Mouse (Mus musculus) limb, embryonic 11.5 days (tissue): ENCODE results near the gene Pheta2. TPM values are rescaled to one million over a fixed set of nuclear protein-coding genes. Genes with fewer than 3 reads are reported as not detected.
"Not testable (repeated sequence)": the region's sequence is repeated elsewhere in the genome, so short reads cannot be mapped to it uniquely, and the experiment has no call there.

Experiments used
- ATAC-seq: fragments of 200-750 bp; cut with Nextera tagmentation; 2 replicates; pipeline ENCODE4 v1.8.0; 2017; ENCODE audit warnings: low read depth; ENCODE audit not compliant: insufficient number of reproducible peaks, low FRiP score, low TSS enrichment
- DNase-seq: peaks from one replicate; pipeline ENCODE4 v3.0.0-alpha.2; 2015; ENCODE audit warnings: low spot score
- H3K27ac ChIP-seq: fragments of 300-500 bp; sonication (generic); replicated peaks from 2 replicates; pipeline ENCODE4 v1.5.1; 2014; ENCODE audit warnings: low read depth, mild to moderate bottlenecking, low read length
- H3K27me3 ChIP-seq: fragments of 300-500 bp; sonication (generic); 2 replicates; pipeline ENCODE4 v1.6.1; 2014; ENCODE audit warnings: mild to moderate bottlenecking, low read length, mixed read lengths; ENCODE audit not compliant: control insufficient read depth, insufficient read depth
- H3K36me3 ChIP-seq: fragments of 300-500 bp; sonication (generic); 2 replicates; pipeline ENCODE4 v1.6.1; 2014; ENCODE audit warnings: mild to moderate bottlenecking, low read length, moderate library complexity, mixed read lengths; ENCODE audit not compliant: control insufficient read depth, insufficient read depth
- H3K4me1 ChIP-seq: fragments of 300-500 bp; sonication (generic); 2 replicates; pipeline ENCODE4 v1.6.1; 2014; ENCODE audit warnings: low read length, mixed read lengths; ENCODE audit not compliant: control insufficient read depth, insufficient read depth
- H3K4me2 ChIP-seq: fragments of 300-500 bp; sonication (generic); 2 replicates; pipeline ENCODE4 v1.6.1; 2014; ENCODE audit warnings: low read depth, mild to moderate bottlenecking, moderate library complexity; ENCODE audit not compliant: severe bottlenecking
- H3K4me3 ChIP-seq: fragments of 300-500 bp; sonication (generic); 2 replicates; pipeline ENCODE4 v1.5.1; 2014; ENCODE audit warnings: low read depth, low read length
- H3K9ac ChIP-seq: fragments of 300-500 bp; sonication (generic); 2 replicates; pipeline ENCODE4 v1.6.1; 2014; ENCODE audit warnings: mild to moderate bottlenecking, low read length
- H3K9me3 ChIP-seq: fragments of 300-500 bp; sonication (generic); 2 replicates; pipeline ENCODE4 v1.6.1; 2016; ENCODE audit warnings: low read length; ENCODE audit not compliant: control insufficient read depth
- WGBS: fragments of 180-500 bp; shearing (Covaris S2); extraction: QIAGEN DNeasy Blood & Tissue Kit; methylation state at CpG from one replicate; pipeline ENCODE4 v1.1.7; 2014; 5-methylcytosine and 5-hydroxymethylcytosine counted together
- polyA plus RNA-seq: library from polyadenylated mRNA; unstranded; fragments of >200 nt; fragmentation: Nextera tagmentation; extraction: Ambion mirVana; gene quantifications from 2 replicates; pipeline ENCODE4 v1.2.1, GENCODE M21; 2014

Gene Pheta2
- polyA plus RNA-seq, 1 experiment from 2014 or later, result 6.0 TPM

GRCm38 (mm10) chr15:82379511-82379870 lies 40.7 kb downstream of the Pheta2 start:
- H3K9ac ChIP-seq, result peak overlapping the region; percentile 53
- 19% methylated on average over 7 of the region's 7 CpGs for WGBS
- DNase-seq (peak; percentile 27), ATAC-seq (peak; percentile 39; the same call in 1 of the 2 replicates)
- H3K4me2 ChIP-seq, result peak overlapping the region; percentile 66
- H3K4me3 ChIP-seq, result peak overlapping the region; percentile 35
- no peaks in the 10 kb centered on the region for H3K27me3 ChIP-seq
- H3K4me1 ChIP-seq, result 0 out of 2 replicates have a peak, but pooled peaks cover 2% of the 10 kb centered on the region
- H3K27ac ChIP-seq, result no peak overlapping the region
- H3K36me3 ChIP-seq, result no peaks in the 10 kb centered on the region
- H3K9me3 ChIP-seq, result no peaks in the 10 kb centered on the region

DNA sequence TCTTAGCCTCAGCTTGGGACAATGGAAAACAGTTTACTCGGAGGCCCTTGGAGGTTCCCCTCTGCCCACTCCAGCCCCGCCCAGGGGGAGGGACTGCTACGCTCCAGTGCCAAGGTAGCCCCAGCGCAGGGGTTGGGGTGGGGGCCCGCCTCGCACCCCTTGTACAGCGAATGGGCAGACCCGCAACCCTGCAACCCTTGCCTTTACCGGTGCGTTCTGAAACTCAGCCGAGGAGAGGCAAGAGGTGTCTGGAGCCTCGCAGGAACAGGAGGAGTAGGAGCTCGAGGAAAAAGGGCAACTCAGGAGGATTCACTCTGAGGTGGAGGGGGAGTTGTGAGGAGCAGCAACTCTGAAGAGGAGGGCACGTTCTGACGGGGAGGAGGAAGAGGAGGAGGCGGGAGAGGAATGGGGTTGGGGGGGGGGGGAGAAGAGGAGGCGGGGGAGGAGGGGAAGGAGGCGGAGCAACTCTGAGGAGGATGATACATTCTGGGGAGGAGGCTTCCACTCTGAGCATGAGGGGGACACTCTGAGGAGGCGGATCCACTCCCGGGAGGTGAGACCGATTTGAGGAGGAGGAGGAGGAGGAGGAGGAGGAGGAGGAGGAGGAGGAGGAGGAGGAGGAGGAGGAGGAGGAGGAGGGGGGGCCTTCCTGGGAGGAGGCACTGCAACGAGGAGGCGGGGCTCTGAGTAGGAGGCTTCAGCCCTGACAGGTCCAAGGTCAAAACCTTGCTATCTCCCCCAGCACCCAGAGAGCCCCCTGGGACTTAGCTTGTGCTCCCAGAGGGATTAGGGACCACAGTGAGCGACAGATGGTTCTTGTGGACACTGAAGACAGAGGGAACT lies 41.4 kb downstream of the Pheta2 start, which contains the start of gene Cyp2d22:
Gene Cyp2d22, minus strand, starts transcription at position 390 of the 843 bp plus-strand sequence.
- 2% methylated on average over 19 of the region's 24 CpGs for WGBS
- Histone ChIP-seq H3K4me1 (0 out of 2 replicates have a peak, but pooled peaks cover 2% of the 10 kb centered on the region), H3K4me3 (peak within 1 kb of the TSS; percentile 35), H3K4me2 (peak within 1 kb of the TSS; percentile 66), H3K9ac (peak within 1 kb of the TSS; percentile 53), H3K36me3 (no peaks in the 10 kb centered on the region), H3K27ac (no peak within 1 kb of the TSS), H3K9me3 (no peaks in the 10 kb centered on the region), H3K27me3 (no peaks in the 10 kb centered on the region)
- DNase-seq (peak; percentile 62), ATAC-seq (peak; percentile 77)

- Histone ChIP-seq H3K27me3 (no peaks in the 10 kb centered on the region), H3K4me3 (peak overlapping the region; percentile 35), H3K4me2 (peak overlapping the region; percentile 66), H3K36me3 (no peaks in the 10 kb centered on the region), H3K9me3 (no peaks in the 10 kb centered on the region), H3K4me1 (0 out of 2 replicates have a peak, but pooled peaks cover 2% of the 10 kb centered on the region), H3K27ac (no peak overlapping the region), H3K9ac (no peak overlapping the region)
- no peak for ATAC-seq
- 43% methylated on average over 7 of the region's 7 CpGs for WGBS
- DNase-seq, result no peak
Observed at GRCm38 (mm10) chr15:82380714-82381062, 41.9 kb downstream of the Pheta2 start.

DNA sequence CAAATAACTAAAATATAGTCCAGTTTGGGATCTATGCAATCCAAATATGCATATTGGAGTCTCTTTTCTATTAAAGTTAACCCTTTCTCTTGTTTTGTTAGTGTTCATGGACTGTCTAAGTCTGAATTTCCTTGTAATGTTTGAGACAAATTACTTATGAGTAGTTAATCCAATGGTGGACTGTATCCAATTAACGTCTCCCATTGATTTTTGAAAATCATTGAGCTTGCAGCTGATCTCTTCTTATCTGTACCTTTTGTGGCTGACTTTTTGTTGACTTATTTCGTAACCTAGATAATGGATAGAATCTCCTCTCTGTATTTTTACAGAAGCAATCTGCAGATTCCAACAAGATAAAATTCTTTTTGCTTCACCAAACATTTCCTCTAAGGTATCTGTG lies 43.7 kb downstream of the Pheta2 start:
- Histone ChIP-seq H3K27ac (no peak overlapping the region), H3K4me2 (no peak overlapping the region), H3K9me3 (no peaks in the 10 kb centered on the region), H3K36me3 (no peaks in the 10 kb centered on the region), H3K4me1 (0 out of 2 replicates have a peak, but pooled peaks cover 2% of the 10 kb centered on the region), H3K4me3 (no peak overlapping the region), H3K9ac (no peak overlapping the region), H3K27me3 (no peaks in the 10 kb centered on the region)
- 85% methylated on average over 2 of the region's 2 CpGs for WGBS
- no peak for ATAC-seq
- DNase-seq, result no peak

DNA sequence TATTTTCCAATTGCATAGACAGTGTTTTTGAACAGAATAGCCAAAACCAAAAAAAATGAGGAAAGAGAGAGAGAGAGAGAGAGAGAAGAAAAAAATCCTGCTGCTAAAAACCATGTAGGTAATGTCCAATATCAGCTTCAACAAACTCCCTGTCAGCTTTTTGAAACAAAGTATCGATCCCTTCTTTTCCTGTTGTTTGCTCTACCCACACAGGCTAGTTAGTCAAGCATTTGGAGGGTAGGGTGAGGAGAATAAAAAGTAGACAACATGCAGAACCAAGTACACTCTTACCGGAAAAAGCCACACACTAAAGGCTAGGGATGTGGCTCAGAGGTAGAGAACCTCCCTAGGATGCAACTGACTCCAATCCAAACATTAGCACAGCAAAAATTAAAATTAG lies 47.0 kb downstream of the Pheta2 start:
- Histone ChIP-seq H3K27ac (no peak overlapping the region), H3K36me3 (no peaks in the 10 kb centered on the region), H3K4me3 (no peak overlapping the region), H3K9me3 (no peaks in the 10 kb centered on the region), H3K9ac (no peak overlapping the region), H3K4me1 (no peaks in the 10 kb centered on the region), H3K27me3 (no peaks in the 10 kb centered on the region), H3K4me2 (no peak overlapping the region)
- ATAC-seq, result no peak
- WGBS, result 90% methylated on average over 2 of the region's 2 CpGs
- DNase-seq, result no peak

DNA sequence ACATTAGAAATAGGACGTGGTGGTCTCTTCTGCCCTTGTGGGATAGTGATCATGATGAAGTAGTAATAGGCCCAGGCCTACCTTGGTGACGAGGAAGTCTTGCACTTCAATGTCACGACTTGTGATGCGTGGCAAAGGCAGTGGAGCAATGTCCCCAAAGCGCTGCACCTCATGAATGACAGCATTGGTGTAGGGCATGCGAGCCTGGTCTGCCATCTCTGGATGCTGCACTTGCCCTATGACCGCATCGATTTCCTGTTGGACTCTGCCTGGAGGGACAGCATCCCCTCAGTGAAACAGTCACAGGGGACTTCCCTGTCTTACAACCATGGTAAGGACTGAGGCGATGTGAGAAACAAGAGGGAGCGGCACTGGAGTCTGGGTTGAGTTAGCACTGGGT lies 51.2 kb downstream of the Pheta2 start:
- H3K4me1 ChIP-seq, H3K36me3 ChIP-seq, H3K27me3 ChIP-seq, H3K4me3 ChIP-seq, H3K9me3 ChIP-seq, H3K9ac ChIP-seq, ATAC-seq, H3K27ac ChIP-seq, DNase-seq, H3K4me2 ChIP-seq: not testable (repeated sequence)
- 89% methylated on average over 10 of the region's 10 CpGs for WGBS

GRCm38 (mm10) chr15:82393922-82394321 lies 55.2 kb downstream of the Pheta2 start, which contains the start of gene Cyp2d11:
TSS of gene Cyp2d11 (minus strand) at chr15:82394022.
- not testable (repeated sequence) for ATAC-seq, H3K36me3 ChIP-seq, H3K4me2 ChIP-seq, DNase-seq, H3K27me3 ChIP-seq, H3K9me3 ChIP-seq, H3K27ac ChIP-seq, H3K4me3 ChIP-seq, H3K9ac ChIP-seq, H3K4me1 ChIP-seq
- 92% methylated on average over 2 of the region's 2 CpGs for WGBS
